Mouse (Mus musculus) heart, embryonic 11.5 days (tissue): ENCODE results near the gene Siah1b. TPM values are rescaled to one million over a fixed set of nuclear protein-coding genes. Genes with fewer than 3 reads are reported as not detected.

Source experiments
- ATAC-seq: fragments of 200-750 bp; cut with Nextera tagmentation; replicated peaks from 2 replicates; pipeline ENCODE4 v1.8.0; 2017; ENCODE audit warnings: moderate library complexity; ENCODE audit not compliant: insufficient number of reproducible peaks, low FRiP score, low TSS enrichment
- H3K27ac ChIP-seq: fragments of 300-500 bp; sonication (generic); 2 replicates; pipeline ENCODE4 v1.5.1; 2014; ENCODE audit warnings: mild to moderate bottlenecking, low read depth, low read length
- H3K27me3 ChIP-seq: fragments of 300-500 bp; sonication (generic); 2 replicates; pipeline ENCODE4 v1.6.1; 2014; ENCODE audit warnings: mild to moderate bottlenecking, low read length, mixed read lengths; ENCODE audit not compliant: control insufficient read depth, insufficient read depth
- H3K36me3 ChIP-seq: fragments of 300-500 bp; sonication (generic); 2 replicates; pipeline ENCODE4 v1.6.1; 2014; ENCODE audit warnings: mild to moderate bottlenecking, low read length, moderate library complexity, mixed read lengths; ENCODE audit not compliant: control insufficient read depth, insufficient read depth
- H3K4me1 ChIP-seq: fragments of 300-500 bp; sonication (generic); 2 replicates; pipeline ENCODE4 v1.6.1; 2014; ENCODE audit warnings: low read length; ENCODE audit not compliant: control insufficient read depth, insufficient read depth
- H3K4me2 ChIP-seq: fragments of 300-500 bp; sonication (generic); 2 replicates; pipeline ENCODE4 v1.6.1; 2014; ENCODE audit warnings: mild to moderate bottlenecking, moderate library complexity
- H3K4me3 ChIP-seq: fragments of 300-500 bp; sonication (generic); 2 replicates; pipeline ENCODE4 v1.5.1; 2014; ENCODE audit warnings: low read depth, low read length
- H3K9ac ChIP-seq: fragments of 300-500 bp; sonication (generic); 2 replicates; pipeline ENCODE4 v1.6.1; 2014; ENCODE audit warnings: mild to moderate bottlenecking, low read depth, low read length, moderate library complexity
- H3K9me3 ChIP-seq: fragments of 300-500 bp; sonication (generic); replicated peaks from 2 replicates; pipeline ENCODE4 v1.6.1; 2016; ENCODE audit warnings: low read length; ENCODE audit not compliant: control insufficient read depth
- WGBS: fragments of 180-500 bp; shearing (Covaris S2); extraction: QIAGEN DNeasy Blood & Tissue Kit; methylation state at CpG from one replicate; pipeline ENCODE4 v1.1.7; 2014; ENCODE audit not compliant: insufficient replicate concordance; 5-methylcytosine and 5-hydroxymethylcytosine counted together
- polyA plus RNA-seq: library from polyadenylated mRNA; unstranded; fragments of >200 nt; fragmentation: Nextera tagmentation; extraction: Ambion mirVana; gene quantifications from 2 replicates; pipeline ENCODE4 v1.2.1, GENCODE M21; 2014

Siah1b gene
- polyA plus RNA-seq, 1 experiment from 2014 or later, result 20.9 TPM

DNA sequence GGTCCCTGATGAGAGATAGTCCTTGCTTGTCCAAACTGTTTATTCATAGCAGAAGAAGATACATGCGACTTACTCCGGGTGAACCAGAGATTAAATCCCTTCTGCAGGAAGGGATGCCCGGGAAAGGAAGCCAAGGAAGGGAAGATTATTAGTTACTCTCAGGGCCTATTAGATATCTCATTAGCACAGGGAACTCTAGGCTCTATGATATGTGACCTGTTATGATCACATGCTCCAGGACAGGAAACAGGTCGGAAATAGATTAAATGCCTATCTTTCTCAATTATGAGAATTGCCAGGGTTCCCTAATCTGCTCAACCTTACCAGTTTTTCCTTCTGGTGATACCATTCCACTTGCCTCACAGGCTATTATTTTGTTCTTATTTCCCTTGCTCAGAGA lies 20.6 kb downstream of the Siah1b start:
- Histone ChIP-seq H3K4me3 (no peak overlapping the region), H3K4me1 (no peaks in the 10 kb centered on the region), H3K27me3 (no peaks in the 10 kb centered on the region), H3K9ac (no peak overlapping the region), H3K27ac (no peak overlapping the region), H3K9me3 (no peaks in the 10 kb centered on the region), H3K4me2 (no peak overlapping the region), H3K36me3 (no peaks in the 10 kb centered on the region)
- WGBS, result 62% methylated on average over 4 of the region's 4 CpGs
- ATAC-seq, result no peak

DNA sequence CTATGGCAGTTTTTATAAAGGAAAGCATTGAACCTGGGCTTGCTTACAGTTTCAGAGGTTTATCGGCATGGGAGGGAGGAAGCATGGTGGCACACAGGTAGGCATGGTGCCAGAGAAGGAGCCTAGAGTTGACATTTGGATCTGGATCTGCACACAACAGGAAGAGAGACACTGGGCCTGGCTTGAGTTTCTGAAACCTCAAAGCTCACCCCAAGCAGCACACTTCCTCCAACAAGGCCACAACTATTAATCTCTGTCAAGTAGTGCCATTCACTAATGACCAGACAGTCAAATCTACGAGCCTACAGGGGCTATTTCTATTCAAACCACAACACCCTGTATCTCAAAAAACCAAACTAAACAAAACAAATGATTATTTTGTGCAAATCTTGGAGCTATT lies 29.6 kb downstream of the Siah1b start:
- H3K36me3 ChIP-seq, result no peaks in the 10 kb centered on the region
- no peaks in the 10 kb centered on the region for H3K27me3 ChIP-seq
- no peaks in the 10 kb centered on the region for H3K9me3 ChIP-seq
- no peak overlapping the region for H3K4me3 ChIP-seq
- no peak for ATAC-seq
- 70% methylated on average over 2 of the region's 2 CpGs for WGBS
- no peak overlapping the region for H3K9ac ChIP-seq
- no peak overlapping the region for H3K4me2 ChIP-seq
- H3K27ac ChIP-seq, result no peak overlapping the region
- H3K4me1 ChIP-seq, result no peaks in the 10 kb centered on the region

DNA sequence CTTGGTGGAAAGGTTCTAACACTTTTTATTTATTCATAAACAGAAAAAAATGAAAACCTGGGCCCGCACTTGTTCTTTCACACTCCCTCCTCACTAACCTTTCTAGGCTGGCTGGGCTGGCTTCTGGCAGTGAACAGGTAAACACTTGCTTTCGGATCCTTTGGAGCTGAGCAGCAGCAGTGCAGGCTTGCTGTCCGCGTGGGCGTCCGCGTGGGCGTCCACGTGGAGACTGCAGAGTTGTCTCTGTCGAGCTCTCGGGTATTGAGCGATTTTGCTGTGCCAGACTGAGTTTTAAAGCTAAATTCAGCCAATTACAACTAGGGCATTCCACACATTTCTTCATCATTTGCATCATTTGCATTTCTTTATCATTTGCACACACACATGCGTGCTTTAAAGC lies 34.2 kb downstream of the Siah1b start:
- Histone ChIP-seq H3K27me3 (no peaks in the 10 kb centered on the region), H3K4me1 (no peaks in the 10 kb centered on the region), H3K4me3 (no peak overlapping the region), H3K36me3 (no peaks in the 10 kb centered on the region), H3K9ac (no peak overlapping the region), H3K27ac (no peak overlapping the region), H3K9me3 (no peaks in the 10 kb centered on the region), H3K4me2 (no peak overlapping the region)
- no peak for ATAC-seq
- 61% methylated on average over 13 of the region's 13 CpGs for WGBS

DNA sequence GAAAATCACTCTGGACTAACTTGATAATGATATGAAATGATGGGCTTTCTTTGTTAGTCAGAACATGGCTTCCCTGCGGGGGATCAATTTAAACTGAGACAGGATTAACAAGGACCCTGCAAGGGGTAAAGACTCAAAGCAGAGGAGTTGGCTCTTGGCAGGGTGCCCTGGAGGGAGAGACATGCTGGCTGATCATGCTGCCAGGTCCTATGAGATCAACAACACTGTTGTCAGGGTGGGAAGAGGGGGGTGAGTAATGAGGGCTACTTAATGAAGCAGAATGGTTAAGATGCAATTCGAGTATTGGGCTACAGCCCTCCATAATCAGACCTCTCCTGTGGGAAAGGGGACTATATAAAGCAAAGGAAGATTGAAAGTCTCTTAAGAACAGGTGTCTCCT lies 37.4 kb downstream of the Siah1b start:
- no peak overlapping the region for H3K4me3 ChIP-seq
- 61% methylated on average over 2 of the region's 2 CpGs for WGBS
- no peaks in the 10 kb centered on the region for H3K4me1 ChIP-seq
- no peak overlapping the region for H3K27ac ChIP-seq
- no peaks in the 10 kb centered on the region for H3K36me3 ChIP-seq
- no peak overlapping the region for H3K9ac ChIP-seq
- H3K9me3 ChIP-seq, result no peaks in the 10 kb centered on the region
- no peak for ATAC-seq
- no peak overlapping the region for H3K4me2 ChIP-seq
- H3K27me3 ChIP-seq, result no peaks in the 10 kb centered on the region

DNA sequence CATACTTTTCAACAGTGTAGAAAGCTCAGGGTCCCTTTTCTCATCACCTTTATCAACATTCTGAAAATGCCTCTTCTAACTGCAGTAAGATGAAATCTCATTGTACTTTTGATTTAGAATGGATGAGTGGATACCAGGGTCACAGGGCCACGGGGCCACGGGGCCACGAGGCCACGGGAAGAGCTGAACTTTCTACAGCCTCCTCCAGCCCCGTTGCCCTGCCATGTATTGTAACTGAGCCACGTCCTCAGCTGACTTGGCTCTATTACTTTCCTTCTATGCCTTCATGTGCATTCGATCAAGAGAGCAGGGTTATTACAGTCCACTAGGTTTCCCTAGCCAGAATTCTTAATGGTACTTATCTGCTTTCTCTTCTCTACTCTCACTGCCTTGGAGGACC lies 40.4 kb downstream of the Siah1b start:
- no peaks in the 10 kb centered on the region for H3K27me3 ChIP-seq
- H3K27ac ChIP-seq, result no peak overlapping the region
- H3K4me3 ChIP-seq, result no peak overlapping the region
- H3K4me1 ChIP-seq, result no peaks in the 10 kb centered on the region
- ATAC-seq, result no peak
- 71% methylated on average over 7 of the region's 7 CpGs for WGBS
- no peak overlapping the region for H3K4me2 ChIP-seq
- H3K36me3 ChIP-seq, result no peaks in the 10 kb centered on the region
- no peak overlapping the region for H3K9ac ChIP-seq
- H3K9me3 ChIP-seq, result no peaks in the 10 kb centered on the region

DNA sequence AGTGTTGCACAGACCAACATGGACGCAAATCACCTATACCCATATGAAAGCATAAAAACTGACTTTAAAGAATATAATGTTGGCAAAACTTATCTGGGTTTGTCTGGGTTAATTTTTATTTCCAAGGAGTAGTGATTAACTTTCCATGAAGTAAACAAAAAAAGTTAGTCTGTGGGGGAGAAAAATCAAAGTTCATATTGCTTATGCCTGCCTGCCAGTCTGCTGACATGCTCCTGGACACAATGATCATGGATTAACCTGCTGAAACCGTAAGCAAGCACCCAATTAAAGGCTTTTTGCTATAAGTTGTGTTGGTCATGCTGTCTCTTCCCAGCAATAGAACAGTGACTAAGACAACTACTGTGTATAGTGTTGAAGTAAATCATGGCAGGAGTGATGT lies 40.9 kb downstream of the Siah1b start:
- H3K4me3 ChIP-seq, result no peak overlapping the region
- 84% methylated on average over 2 of the region's 2 CpGs for WGBS
- H3K36me3 ChIP-seq, result no peaks in the 10 kb centered on the region
- no peak for ATAC-seq
- no peak overlapping the region for H3K27ac ChIP-seq
- no peaks in the 10 kb centered on the region for H3K9me3 ChIP-seq
- no peaks in the 10 kb centered on the region for H3K27me3 ChIP-seq
- H3K4me2 ChIP-seq, result no peak overlapping the region
- H3K9ac ChIP-seq, result no peak overlapping the region
- H3K4me1 ChIP-seq, result no peaks in the 10 kb centered on the region

DNA sequence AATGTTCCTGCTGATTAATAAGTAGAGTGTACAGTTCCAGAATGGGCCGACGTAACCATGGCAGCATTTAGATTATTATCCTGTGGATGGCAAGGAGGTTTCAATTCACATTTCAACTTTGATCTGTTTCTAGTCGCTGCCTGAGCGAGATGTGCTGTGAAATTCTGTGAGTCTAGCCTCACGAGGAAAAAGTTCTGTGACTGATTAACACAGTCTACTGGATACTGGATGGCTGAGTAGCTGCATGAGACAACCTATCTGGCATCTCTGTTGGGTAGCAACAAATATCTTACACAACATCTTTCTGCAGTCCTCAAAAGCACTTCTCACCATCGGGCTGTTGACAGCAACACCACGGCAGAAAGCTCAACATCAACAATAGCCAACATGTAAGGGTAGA lies 43.8 kb downstream of the Siah1b start:
- H3K27ac ChIP-seq, result no peak overlapping the region
- WGBS, result 75% methylated on average over 7 of the region's 7 CpGs
- ATAC-seq, result no peak
- H3K36me3 ChIP-seq, result no peaks in the 10 kb centered on the region
- no peak overlapping the region for H3K4me2 ChIP-seq
- no peak overlapping the region for H3K4me3 ChIP-seq
- no peak overlapping the region for H3K9ac ChIP-seq
- H3K27me3 ChIP-seq, result no peaks in the 10 kb centered on the region
- H3K4me1 ChIP-seq, result no peaks in the 10 kb centered on the region
- no peaks in the 10 kb centered on the region for H3K9me3 ChIP-seq

DNA sequence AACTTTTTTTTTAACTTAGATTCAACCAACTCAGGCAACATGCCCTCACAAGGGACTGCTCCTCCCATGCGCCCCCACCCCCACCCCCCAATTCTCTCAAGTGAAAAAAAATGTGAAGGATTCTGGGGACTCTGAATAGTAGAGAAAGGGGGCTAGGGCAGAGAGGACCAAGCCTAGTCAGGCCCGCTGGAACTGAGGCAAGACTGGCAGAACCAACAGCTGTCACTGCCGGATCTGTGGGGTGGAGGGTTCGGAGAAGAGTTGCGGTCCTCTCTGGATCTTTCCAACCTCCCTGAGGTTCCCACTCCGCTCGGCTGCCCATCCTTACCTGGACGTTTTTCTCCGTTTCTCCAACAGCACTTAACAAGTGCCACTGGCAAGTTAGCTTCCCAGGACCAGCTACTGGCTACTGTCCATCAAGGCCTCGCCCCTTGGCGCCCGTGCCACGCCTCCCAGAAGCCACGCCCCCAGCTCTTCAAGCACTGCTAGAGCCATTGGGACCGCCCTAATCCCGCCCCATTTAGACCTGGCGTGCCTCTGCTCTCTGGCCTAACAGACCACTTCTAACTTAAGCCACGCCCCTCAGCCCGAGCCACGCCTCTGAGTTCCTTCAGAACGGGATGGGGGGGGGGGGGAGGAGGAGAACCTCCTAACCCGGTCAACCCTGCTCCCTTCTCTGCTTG lies 48.5 kb downstream of the Siah1b start, which contains the start of gene Car5b:
Gene Car5b, minus strand, starts transcription at position 391 of the 683 bp plus-strand sequence.
- peak within 1 kb of the TSS; percentile 63 for H3K4me2 ChIP-seq
- no peaks in the 10 kb centered on the region for H3K27me3 ChIP-seq
- no peaks in the 10 kb centered on the region for H3K4me1 ChIP-seq
- no peak within 1 kb of the TSS for H3K27ac ChIP-seq
- no peaks in the 10 kb centered on the region for H3K9me3 ChIP-seq
- H3K4me3 ChIP-seq, result peak within 1 kb of the TSS; percentile 29
- WGBS, result 15% methylated on average over 20 of the region's 22 CpGs
- ATAC-seq, result peak; percentile 98
- no peaks in the 10 kb centered on the region for H3K36me3 ChIP-seq
- H3K9ac ChIP-seq, result no peak within 1 kb of the TSS
